Mouse (Mus musculus): Measurements from ENCODE around the gene Slc7a14. TPM values are rescaled to one million over a fixed set of nuclear protein-coding genes. Genes with fewer than 3 reads are reported as not detected.

The Slc7a14 gene
- 0.15 TPM for total RNA-seq (2023)

GRCm38 (mm10) chr3:31309934-31310787, at the start of gene Slc7a14:
Gene Slc7a14 (minus strand): TSS chr3:31310378.

Other genes starting within 250 kb of the Slc7a14 start
- gene Skil, start 215.3 kb downstream of the Slc7a14 start, total RNA-seq (2023) = 260 TPM
- not detected for gene Cldn11, start 160.5 kb downstream of the Slc7a14 start, total RNA-seq (2023)